Mouse (Mus musculus) ES-E14 (cell line): ENCODE data around the gene Tle1.

Experiments used
- CHD2 ChIP-seq: IDR thresholded peaks from 2 replicates; pipeline ENCODE4 v1.6.1; 2014; ENCODE audit warnings: mild to moderate bottlenecking, low read depth, low read length, inconsistent platforms
- MAFK ChIP-seq: IDR thresholded peaks from 2 replicates; pipeline ENCODE4 v1.6.1; 2014; ENCODE audit warnings: mild to moderate bottlenecking, low read depth, low read length, inconsistent platforms; ENCODE audit not compliant: insufficient read depth
- ZC3H11A ChIP-seq: IDR thresholded peaks from 2 replicates; pipeline ENCODE4 v1.6.1; 2012; ENCODE audit warnings: low read depth, mild to moderate bottlenecking, inconsistent platforms, low read length, borderline replicate concordance
- ZNF384 ChIP-seq: IDR thresholded peaks from 2 replicates; pipeline ENCODE4 v1.6.1; 2012; ENCODE audit warnings: low read depth, low read length, inconsistent platforms

DNA sequence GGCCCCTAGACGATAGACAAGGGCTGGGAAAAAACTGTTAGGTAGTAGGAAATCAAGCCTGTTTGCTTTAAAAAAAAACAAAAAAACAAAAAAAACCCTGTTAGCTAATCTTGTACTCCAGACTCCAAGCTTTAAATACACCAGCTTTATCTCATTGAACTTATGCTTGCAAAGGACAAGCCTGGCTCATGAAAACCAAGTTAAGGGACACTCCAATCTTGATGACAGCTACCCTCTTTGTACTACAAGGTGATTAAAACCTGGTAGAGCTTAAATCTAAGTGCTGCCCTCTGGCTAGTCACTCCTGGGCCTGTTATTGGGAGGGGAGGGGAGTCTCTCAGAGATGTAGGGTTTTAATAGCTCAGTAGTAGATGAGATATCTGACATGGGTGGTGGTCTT, 7.4 kb downstream of the Tle1 start:
- TF ChIP-seq ZNF384 (no peak), CHD2 (no peak), ZC3H11A (no peak), MAFK (no peak)
